ENCODE assay signal across 11 mouse cellular contexts in genomic region chr4:145233487-145234228, GRCm38 (mm10). TPM values are rescaled to one million over a fixed set of nuclear protein-coding genes. Genes with fewer than 3 reads are reported as not detected.
A peak's percentile ranks its signal among the peaks of the same experiment; 100 is the strongest.
DNase-seq lines count a peak whose midpoint lies in the region; ATAC-seq and TF ChIP-seq lines count a peak whose summit lies in the region.
"Had no signal": no experiment of that assay in that cellular context is flagged by ENCODE, and none has a peak within 500 bp of the region (broad histone marks: within the 10 kb centered on the region; RNA-seq: fewer than 3 reads in every experiment).

No protein-coding gene starts in this region.

- ATAC-seq in midbrain, embryonic 13.5 days: no peak
- ATAC-seq in intestine, embryonic 16.5 days: peak; percentile 42; the same call in 1 of the 2 replicates
- peak; percentile 45 for ATAC-seq in neutrophil, adult 5-6 weeks (ENCODE audit: extremely low read depth, insufficient number of reproducible peaks, low FRiP score, poor library complexity, severe bottlenecking)
- no peak for ATAC-seq in forebrain, embryonic 14.5 days
- ATAC-seq: Patski had no signal

- H3K9ac ChIP-seq in midbrain, embryonic 13.5 days (replicated peaks): no peak overlapping the region
- H3K9ac ChIP-seq in intestine, embryonic 16.5 days (ENCODE audit: low read depth, low read length): no peak overlapping the region
- H3K9ac ChIP-seq in forebrain, embryonic 14.5 days (ENCODE audit: low read length): no peak overlapping the region
- H3K9ac ChIP-seq: neural tube, embryonic 12.5 days had no signal

- WGBS in midbrain, embryonic 10.5 days: 44% methylated on average over 3 of the region's 3 CpGs
- WGBS in midbrain, embryonic 13.5 days: 22% methylated on average over 3 of the region's 3 CpGs
- WGBS in intestine, embryonic 16.5 days: 33% methylated on average over 3 of the region's 3 CpGs
- 26% methylated on average over 3 of the region's 3 CpGs for WGBS in forebrain, embryonic 14.5 days

- H3K9me3 ChIP-seq in midbrain, embryonic 10.5 days (replicated peaks): no peaks in the 10 kb centered on the region
- no peaks in the 10 kb centered on the region for H3K9me3 ChIP-seq in midbrain, embryonic 13.5 days
- no peaks in the 10 kb centered on the region for H3K9me3 ChIP-seq in intestine, embryonic 16.5 days (ENCODE audit: control insufficient read depth, low read length)
- no peaks in the 10 kb centered on the region for H3K9me3 ChIP-seq in forebrain, embryonic 14.5 days (replicated peaks; ENCODE audit: control insufficient read depth, low read length)
- H3K9me3 ChIP-seq: neural tube, embryonic 12.5 days had no signal

- no peaks in the 10 kb centered on the region for H3K27me3 ChIP-seq in midbrain, embryonic 10.5 days (ENCODE audit: low read depth, poor library complexity, severe bottlenecking)
- H3K27me3 ChIP-seq in midbrain, embryonic 13.5 days: no peaks in the 10 kb centered on the region
- no peaks in the 10 kb centered on the region for H3K27me3 ChIP-seq in intestine, embryonic 16.5 days (replicated peaks; ENCODE audit: control insufficient read depth, insufficient read depth, low read length)
- no peaks in the 10 kb centered on the region for H3K27me3 ChIP-seq in forebrain, embryonic 14.5 days (replicated peaks; ENCODE audit: control insufficient read depth, insufficient read depth, low read length)
- H3K27me3 ChIP-seq: neural tube, embryonic 12.5 days; Patski had no signal

- peaks cover 13% of the 10 kb centered on the region for H3K4me1 ChIP-seq in midbrain, embryonic 10.5 days
- peaks cover 4% of the 10 kb centered on the region; the same call in 1 of the 2 replicates for H3K4me1 ChIP-seq in midbrain, embryonic 13.5 days (replicated peaks)
- H3K4me1 ChIP-seq in cortical plate, adult 2 months (ENCODE audit: control insufficient read depth, insufficient read depth, low read length): no peaks in the 10 kb centered on the region
- H3K4me1 ChIP-seq in intestine, embryonic 16.5 days (ENCODE audit: control insufficient read depth, insufficient read depth, low read length): no peaks in the 10 kb centered on the region; the same call in none of the 2 replicates
- no peaks in the 10 kb centered on the region for H3K4me1 ChIP-seq in forebrain, embryonic 14.5 days (ENCODE audit: control insufficient read depth, insufficient read depth, low read length)
- H3K4me1 ChIP-seq: neural tube, embryonic 12.5 days had no signal

- no peak overlapping the region for H3K4me3 ChIP-seq in midbrain, embryonic 10.5 days
- H3K4me3 ChIP-seq in midbrain, embryonic 13.5 days (replicated peaks): no peak overlapping the region
- H3K4me3 ChIP-seq in cortical plate, adult 2 months (ENCODE audit: insufficient read depth, low read length): no peak overlapping the region
- no peak overlapping the region for H3K4me3 ChIP-seq in intestine, embryonic 16.5 days (ENCODE audit: low read length)
- H3K4me3 ChIP-seq in forebrain, embryonic 14.5 days (ENCODE audit: low read depth, low read length): no peak overlapping the region
- H3K4me3 ChIP-seq: neural tube, embryonic 12.5 days had no signal

- H3K36me3 ChIP-seq in midbrain, embryonic 10.5 days: no peaks in the 10 kb centered on the region
- no peaks in the 10 kb centered on the region for H3K36me3 ChIP-seq in midbrain, embryonic 13.5 days
- no peaks in the 10 kb centered on the region for H3K36me3 ChIP-seq in intestine, embryonic 16.5 days (ENCODE audit: control insufficient read depth, insufficient read depth, low read length)
- H3K36me3 ChIP-seq in forebrain, embryonic 14.5 days (ENCODE audit: control insufficient read depth, insufficient read depth, low read length): no peaks in the 10 kb centered on the region
- H3K36me3 ChIP-seq: neural tube, embryonic 12.5 days had no signal

- H3K4me2 ChIP-seq in midbrain, embryonic 13.5 days (replicated peaks): no peak overlapping the region
- no peak overlapping the region for H3K4me2 ChIP-seq in intestine, embryonic 16.5 days (ENCODE audit: low read depth, low read length)
- no peak overlapping the region for H3K4me2 ChIP-seq in forebrain, embryonic 14.5 days (ENCODE audit: low read length)
- H3K4me2 ChIP-seq: neural tube, embryonic 12.5 days had no signal

- TF ChIP-seq POLR2A in cortical plate, adult 2 months (IDR thresholded peaks at IDR 0.05; ENCODE audit: extremely low read depth, insufficient read depth, low read length): no peak

- no peak for DNase-seq in midbrain, embryonic 10.5 days (ENCODE audit: low spot score)
- DNase-seq in cerebellum, postnatal 36 days: no peak
- DNase-seq in forebrain, embryonic 14.5 days (ENCODE audit: low spot score): no peak
- no peak for DNase-seq in cerebellum, adult 11-12 months
- DNase-seq: cerebellum, postnatal 25 days had no signal

- TF ChIP-seq CTCF in cortical plate, adult 2 months (IDR thresholded peaks at IDR 0.05; ENCODE audit: extremely low read depth, insufficient read depth, low read length): no peak

- H3K27ac ChIP-seq in midbrain, embryonic 10.5 days (replicated peaks): peak overlapping the region; percentile 61
- no peak overlapping the region for H3K27ac ChIP-seq in midbrain, embryonic 13.5 days
- peak overlapping the region; percentile 29 for H3K27ac ChIP-seq in cortical plate, adult 2 months (ENCODE audit: insufficient read depth, low read length)
- H3K27ac ChIP-seq in intestine, embryonic 16.5 days (ENCODE audit: low read length): no peak overlapping the region
- no peak overlapping the region for H3K27ac ChIP-seq in forebrain, embryonic 14.5 days (ENCODE audit: low read depth, low read length)
- H3K27ac ChIP-seq: neural tube, embryonic 12.5 days had no signal

RNA-seq across cellular contexts. Expression of gene Tnfrsf1b, which starts 13.0 kb away (rescaled TPM):
- 2.6 and 3.0 TPM in 2 replicates for polyA plus RNA-seq in midbrain, embryonic 10.5 days (2016; fragmentation: Nextera tagmentation; extraction: Ambion mirVana)
- polyA plus RNA-seq in midbrain, embryonic 13.5 days (2015; fragmentation: Nextera tagmentation; extraction: Ambion mirVana): 1.8 and 2.0 TPM in 2 replicates
- polyA plus RNA-seq in cortical plate, adult 2 months (2012; rRNA removed): 3.1 and 3.6 TPM in 2 replicates
- polyA plus RNA-seq in intestine, embryonic 16.5 days (2015; fragmentation: Nextera tagmentation; extraction: Ambion mirVana): 6.0 and 6.3 TPM in 2 replicates
- total RNA-seq in neutrophil, adult 5-6 weeks (2017): 91.5 and 109 TPM in 2 replicates
- polyA plus RNA-seq in forebrain, embryonic 14.5 days (2014; fragmentation: Nextera tagmentation; extraction: Ambion mirVana): 1.9 and 2.6 TPM in 2 replicates

RNA-seq across cellular contexts. Expression of gene Vps13d, which starts 38.9 kb away (rescaled TPM):
- polyA plus RNA-seq in midbrain, embryonic 10.5 days (2016; fragmentation: Nextera tagmentation; extraction: Ambion mirVana): 3.0 and 3.4 TPM in 2 replicates
- 8.1 and 9.4 TPM in 2 replicates for polyA plus RNA-seq in midbrain, embryonic 13.5 days (2015; fragmentation: Nextera tagmentation; extraction: Ambion mirVana)
- polyA plus RNA-seq in cortical plate, adult 2 months (2012; rRNA removed): 48.0 and 50.2 TPM in 2 replicates
- 10.0 and 11.4 TPM in 2 replicates for polyA plus RNA-seq in intestine, embryonic 16.5 days (2015; fragmentation: Nextera tagmentation; extraction: Ambion mirVana)
- 87.7 and 101 TPM in 2 replicates for total RNA-seq in neutrophil, adult 5-6 weeks (2017)
- polyA plus RNA-seq in forebrain, embryonic 14.5 days (2014; fragmentation: Nextera tagmentation; extraction: Ambion mirVana): 9.0 and 11.6 TPM in 2 replicates

Comparison
In these comparisons a context has a peak if more than half of its experiments do, and no peak if none do; other contexts are left out.
1. H3K27ac ChIP-seq: peak in midbrain, embryonic 10.5 days (single experiment) and cortical plate, adult 2 months (single experiment); none in midbrain, embryonic 13.5 days (single experiment), intestine, embryonic 16.5 days (single experiment) and forebrain, embryonic 14.5 days (single experiment).
2. ATAC-seq: peak in intestine, embryonic 16.5 days (single experiment) and neutrophil, adult 5-6 weeks (single experiment); none in midbrain, embryonic 13.5 days (single experiment) and forebrain, embryonic 14.5 days (single experiment).